Mouse (Mus musculus): ENCODE results near the gene Armc2.
A peak's percentile ranks its signal among the peaks of the same experiment; 100 is the strongest.
"Not testable (repeated sequence)": the region's sequence is repeated elsewhere in the genome, so short reads cannot be mapped to it uniquely, and the experiment has no call there.

Gene Armc2

DNA sequence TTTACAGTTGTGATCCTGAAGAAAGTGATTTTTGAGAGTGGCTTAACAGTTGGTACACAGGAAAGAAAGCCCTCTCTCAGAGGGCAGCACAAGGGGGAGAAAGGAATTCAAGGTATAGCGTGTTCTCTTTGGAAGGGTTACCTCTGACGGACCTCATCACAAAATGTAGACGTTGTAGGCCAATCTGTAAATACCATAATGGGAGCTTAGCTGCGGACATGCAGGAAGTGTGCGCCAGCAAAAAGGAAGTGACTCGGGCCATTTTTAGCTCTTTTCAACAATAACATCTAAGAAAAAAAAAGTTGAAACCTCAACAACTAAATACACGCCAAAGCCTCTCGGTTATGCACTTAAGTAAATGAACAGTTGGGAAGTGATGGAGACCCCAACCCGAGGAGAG, 45.6 kb downstream of the Armc2 start:
- DNase-seq (ENCODE audit: low read depth, low spot score), result no peak

DNA sequence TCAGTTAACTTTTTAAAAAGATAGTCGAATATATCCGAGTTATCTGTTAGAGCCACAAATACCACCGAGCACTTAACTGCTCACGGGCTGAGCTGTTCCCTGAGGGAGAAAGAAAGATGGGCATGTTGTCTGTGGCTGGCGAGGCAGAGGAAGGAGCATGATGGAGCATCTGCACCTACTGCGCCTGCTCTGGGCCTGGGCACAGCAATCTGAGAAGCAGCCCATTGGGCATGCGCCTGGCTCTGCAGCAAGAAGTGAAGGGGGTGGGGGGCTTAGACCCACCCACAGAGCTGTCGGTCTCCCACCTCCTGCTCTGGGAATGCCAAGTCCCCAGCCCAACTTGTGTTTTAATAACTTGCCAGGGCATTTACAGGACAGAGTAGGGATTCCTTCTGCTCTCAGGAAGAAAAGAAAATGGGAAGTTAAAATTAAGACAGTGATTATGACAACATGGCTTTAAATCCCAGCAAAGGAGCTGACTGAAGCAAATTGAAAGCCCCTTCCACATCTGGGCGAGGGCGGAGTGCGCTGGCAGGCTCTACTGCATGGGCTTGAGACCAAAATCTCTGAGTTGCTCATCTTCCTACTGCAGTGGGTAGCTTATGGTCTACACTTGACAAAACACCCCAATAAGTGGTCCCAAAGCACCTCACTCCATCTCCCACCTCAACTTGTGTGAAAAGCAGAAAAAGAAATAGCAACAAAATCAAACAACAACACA, 50.2 kb downstream of the Armc2 start:
- no peak for DNase-seq (ENCODE audit: low read depth, low spot score)

DNA sequence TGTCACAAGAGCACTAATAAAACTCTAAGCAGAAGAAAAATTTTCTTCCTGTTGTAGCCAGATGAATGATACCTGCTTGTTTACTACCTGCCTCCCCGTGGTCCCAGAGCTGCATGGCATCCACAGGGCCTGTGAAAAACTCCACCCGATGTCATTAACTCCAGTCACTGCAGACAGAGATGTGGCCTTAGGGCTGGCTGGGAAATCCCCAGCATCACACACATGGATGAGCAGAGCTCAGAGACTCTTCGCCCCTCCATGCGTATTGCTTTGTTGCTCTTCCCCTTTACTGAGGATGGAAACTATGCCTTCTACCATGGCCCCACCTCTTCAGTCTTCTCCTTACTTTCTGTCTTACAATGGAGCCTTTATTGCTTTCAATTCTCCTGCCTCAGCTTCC, 55.5 kb downstream of the Armc2 start:
- DNase-seq (ENCODE audit: low read depth, low spot score), result no peak

DNA sequence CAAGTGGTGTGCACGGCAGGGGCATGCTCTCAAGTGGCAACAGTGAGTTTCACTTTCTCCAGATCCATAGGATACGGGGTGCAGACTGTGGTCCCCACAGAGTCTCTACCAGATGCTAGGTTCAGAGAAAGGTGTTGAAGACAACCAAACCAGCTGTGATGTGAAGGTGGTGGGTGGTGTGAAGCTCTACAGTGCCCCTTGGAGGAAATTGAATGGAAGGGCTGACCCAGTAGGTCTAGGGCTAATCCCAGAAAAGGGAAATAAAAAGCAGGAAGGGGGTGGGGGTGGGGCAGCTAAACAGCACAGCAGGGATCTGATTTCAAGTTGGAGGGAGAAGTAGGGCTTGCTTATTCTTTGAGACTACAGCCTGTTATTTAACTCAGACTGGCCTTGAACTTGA, 58.4 kb downstream of the Armc2 start:
- no peak for DNase-seq (ENCODE audit: low read depth, low spot score)

DNA sequence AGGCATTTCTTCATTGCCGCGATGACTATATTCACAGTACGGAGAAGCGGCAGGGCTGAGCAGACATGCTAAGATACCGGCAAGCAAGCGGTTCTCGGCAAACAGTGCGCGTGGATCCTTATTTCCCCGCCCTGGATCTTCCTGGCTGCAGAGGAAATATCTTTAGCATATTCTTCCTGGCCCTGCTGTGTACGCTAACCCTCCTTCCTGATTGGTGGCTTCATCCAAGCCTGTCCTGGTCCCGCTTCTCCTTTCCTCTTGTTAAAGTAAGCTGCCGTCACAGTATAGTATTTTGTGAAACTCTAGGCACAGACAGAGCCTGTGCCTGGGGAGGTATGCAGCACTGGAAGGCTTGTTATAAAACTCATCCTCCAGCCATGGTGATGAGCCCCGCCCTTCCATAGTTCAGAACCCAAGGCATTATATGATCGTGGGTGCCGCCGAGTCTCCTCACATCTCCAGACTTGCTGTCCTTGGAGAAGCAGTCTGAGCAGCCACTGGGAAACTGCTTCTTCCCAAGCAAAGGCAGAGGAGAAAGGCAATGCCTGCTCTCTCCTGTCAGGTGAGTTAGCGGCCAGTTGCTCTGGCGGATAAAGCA, 59.5 kb downstream of the Armc2 start:
- DNase-seq (ENCODE audit: low read depth, low spot score), result no peak

DNA sequence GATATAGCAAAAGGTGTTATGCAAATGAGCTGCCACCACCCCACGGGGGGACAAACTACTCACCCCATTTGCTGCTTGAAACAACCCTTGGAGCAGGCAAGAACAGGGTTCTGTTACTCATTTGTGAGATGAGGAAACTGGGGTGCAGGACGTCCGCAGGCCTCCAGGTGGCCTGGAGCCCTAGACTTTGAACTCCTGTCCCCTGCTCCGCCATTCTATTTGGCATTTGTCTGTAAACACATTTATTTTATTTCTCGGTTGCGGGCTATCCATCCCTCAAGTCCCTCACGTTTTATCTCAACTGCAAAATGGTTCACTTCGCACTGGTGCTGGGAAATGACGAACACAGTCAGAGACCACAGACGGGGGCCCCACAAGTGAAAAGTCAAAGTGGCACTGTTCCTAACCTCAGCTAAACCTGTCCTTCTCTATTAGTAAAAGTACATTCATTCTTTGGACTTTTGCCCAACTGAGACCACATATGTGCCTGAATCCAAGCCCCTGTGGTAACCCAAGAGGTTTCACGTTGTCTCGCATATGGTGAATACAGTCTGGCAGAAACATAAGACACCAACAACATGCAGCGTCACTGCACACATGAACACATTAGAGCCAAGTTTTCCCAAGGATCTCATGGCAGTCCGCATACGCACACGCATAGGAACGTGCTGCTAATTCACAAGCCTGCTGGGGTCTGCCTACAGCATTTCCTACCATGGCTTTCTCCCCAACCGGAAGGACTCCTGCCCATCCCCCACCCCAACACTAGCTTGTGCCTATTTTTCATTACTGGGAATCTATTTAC, 60.6 kb downstream of the Armc2 start:
- DNase-seq (ENCODE audit: low read depth, low spot score), result no peak

DNA sequence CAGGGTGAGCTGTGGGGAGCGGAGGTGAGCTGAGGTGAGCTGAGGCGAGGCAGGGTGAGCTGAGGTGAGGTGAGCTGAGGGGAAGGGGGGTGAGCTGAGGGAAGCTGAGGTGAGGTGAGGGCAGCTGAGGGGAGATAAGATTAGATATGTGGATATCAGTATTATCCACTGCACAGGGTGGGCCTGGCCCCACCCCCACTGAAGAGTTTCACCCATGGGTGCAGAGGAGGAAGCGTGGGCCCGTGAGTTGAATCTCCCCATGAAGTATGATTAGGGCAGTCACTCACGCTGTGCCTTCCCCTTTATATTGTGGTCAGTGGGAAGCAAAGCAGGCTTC, 64.7 kb downstream of the Armc2 start:
- DNase-seq (ENCODE audit: low read depth, low spot score), result no peak

DNA sequence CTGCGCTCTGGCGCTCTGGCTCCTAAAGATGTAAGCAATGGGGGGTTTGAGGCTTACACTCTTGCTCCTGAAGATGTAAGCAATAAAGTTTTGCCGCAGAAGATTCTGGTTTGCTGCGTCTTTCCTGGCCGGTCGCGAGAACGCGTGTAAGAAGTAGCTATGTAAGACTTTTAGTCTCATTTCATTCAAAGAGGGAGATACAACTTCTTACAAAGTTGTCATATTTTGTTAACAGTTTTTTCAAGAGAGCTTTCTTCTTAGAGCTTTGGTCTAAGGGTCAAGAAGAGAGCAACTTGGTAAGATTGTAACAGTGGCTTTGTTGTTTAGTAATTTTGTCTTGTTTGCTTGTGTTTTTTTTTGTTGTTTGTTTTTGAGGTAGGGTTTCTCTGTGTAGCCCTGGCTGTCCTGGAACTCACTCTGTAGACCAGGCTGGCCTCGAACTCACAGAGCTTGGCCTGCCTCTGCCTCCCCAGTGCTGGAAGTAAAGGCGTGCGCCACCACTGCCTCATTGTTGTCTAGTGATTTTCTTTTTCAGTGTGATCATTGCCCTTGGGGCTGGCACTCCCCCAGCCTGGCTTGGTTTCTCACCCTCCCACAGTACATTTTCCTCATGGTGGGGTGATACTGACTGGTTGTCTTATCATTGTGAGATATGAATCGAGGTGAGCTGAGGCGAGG, 65.3 kb downstream of the Armc2 start:
- DNase-seq (ENCODE audit: low read depth, low spot score), result no peak

DNA sequence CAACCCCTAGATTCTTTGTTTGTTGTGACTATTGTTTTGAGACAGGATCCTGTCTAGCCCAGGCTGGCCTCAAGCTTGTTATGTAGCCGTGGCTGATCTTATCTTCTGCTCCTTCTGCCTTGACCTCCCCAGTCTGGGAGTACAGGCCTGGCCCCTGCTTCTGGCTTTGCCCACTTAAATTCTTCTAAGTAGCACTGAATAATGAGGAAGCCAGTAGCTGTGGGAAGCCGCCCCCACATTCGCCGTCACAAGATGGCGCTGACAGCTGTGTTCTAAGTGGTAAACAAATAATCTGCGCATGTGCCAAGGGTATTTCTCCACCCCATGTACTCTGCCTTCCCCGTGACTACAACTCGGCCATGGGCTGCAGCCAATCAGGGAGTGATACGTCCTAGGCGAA, 65.9 kb downstream of the Armc2 start:
- DNase-seq (ENCODE audit: low read depth, low spot score), result not testable (repeated sequence)

DNA sequence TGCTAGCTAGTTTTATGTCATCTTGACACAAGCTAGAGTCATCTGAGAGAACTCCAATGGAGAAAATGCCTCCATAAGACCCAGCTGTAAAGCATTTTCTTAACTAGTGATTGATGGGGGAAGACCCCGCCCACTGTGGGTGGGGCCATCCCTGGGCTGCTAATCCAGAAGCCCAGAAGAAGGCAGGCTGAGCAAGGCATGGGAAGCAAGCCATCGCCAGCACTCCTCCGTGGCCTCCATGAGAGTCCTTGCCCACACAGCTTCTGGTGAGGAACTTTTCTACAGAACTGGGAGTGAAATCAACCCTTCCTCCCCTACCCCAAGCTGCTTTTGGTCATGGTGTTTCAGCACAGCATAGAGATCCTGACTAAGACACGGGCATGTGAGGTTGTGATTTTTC, 79.2 kb downstream of the Armc2 start:
- DNase-seq (ENCODE audit: low read depth, low spot score), result no peak

DNA sequence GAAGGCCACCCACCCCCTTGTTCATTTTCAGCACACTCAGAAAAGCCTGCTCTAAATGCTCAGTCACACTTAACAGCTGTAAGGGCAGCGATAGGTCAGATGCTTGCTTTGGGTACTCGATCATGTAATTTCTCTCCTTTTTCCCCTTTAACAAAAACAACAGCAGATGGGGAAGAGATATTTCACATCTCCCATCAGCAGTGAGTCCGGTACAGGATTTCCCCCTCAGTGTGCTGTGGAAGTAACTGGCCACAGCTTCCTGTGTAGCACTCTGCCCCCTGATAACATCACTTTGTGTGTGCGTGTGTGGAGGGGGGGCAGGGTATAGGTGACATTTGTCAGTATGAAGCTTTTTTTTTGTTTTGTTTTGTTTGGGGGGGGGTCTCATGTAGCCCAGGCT, 81.1 kb downstream of the Armc2 start:
- no peak for DNase-seq (ENCODE audit: low read depth, low spot score)

DNA sequence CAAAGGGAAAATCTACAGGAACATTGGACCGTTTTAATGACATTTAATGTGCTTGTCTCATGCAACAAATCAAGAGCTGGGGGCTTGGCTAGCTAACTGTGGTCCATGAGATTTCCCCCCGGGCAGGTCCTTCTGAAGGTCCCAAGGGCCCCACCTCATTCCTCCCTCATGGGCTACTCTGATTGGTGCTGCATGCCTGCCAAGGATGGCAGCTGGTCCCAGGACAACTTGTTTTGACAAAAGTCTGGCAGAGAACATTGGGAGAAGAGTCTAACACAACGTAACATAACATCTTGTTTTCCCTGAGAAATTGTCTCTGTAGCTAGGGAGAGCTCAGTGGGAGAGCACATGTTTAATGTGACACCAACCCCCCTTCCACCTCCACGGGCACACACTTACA, 82.1 kb downstream of the Armc2 start:
- DNase-seq (ENCODE audit: low read depth, low spot score), result no peak

DNA sequence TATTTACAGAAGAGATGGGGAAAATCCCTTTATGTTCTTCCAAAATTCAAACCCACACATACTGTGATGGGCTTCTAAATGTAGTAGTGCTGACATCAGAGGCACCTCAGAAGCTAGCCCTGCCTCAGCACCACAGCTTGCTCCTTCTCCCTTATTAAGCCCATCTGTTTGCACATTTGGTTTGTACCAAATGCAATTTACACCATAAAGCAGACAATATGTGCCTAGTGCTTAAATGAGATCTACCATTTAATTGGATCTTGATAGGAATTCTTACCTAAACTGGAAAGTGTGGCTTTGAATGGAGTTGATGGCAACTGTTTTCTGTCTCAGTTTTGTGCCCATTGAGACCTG, 82.8 kb downstream of the Armc2 start:
- DNase-seq (ENCODE audit: low read depth, low spot score), result no peak

DNA sequence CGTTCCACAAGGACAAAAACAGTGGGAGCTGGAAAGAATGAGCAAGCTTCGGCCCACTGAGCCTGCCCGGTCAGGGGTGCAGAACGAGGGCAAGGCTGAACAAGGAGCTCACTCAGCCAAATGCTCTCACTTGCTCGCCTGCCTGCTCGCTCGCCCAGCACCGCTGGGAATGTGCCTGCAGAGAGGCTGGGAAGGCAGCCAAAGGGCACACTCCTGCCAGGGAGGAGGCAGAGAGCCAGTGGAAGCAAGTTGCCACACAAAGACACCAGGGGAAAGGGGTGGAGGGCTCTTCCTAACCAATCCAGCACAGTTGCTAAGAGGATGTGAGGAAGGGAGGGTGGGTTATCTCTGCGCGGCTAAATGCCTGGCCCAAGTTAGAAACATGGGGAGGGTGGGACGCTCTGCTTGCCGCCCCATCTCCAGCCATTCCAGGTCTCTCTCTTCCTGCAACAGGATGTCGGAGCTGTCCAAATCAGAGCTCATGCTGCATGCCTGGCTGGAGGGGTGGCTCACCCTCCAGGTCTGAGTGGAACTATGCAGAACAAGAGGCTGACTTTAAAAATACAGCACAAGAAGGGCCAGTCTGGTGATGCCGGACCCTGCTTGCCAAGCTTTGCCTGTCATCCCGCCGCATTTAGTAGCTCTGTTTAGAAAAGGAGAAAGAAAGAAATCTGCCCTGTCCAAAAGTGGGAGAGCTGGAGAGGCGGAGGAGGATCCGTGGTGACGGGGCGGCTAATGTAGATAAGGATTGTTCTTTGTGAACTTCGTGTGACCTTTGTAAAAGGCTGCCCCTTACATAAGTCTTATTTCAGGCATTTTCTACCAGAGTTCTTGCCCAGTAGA, 83.4 kb downstream of the Armc2 start:
- no peak for DNase-seq (ENCODE audit: low read depth, low spot score)

DNA sequence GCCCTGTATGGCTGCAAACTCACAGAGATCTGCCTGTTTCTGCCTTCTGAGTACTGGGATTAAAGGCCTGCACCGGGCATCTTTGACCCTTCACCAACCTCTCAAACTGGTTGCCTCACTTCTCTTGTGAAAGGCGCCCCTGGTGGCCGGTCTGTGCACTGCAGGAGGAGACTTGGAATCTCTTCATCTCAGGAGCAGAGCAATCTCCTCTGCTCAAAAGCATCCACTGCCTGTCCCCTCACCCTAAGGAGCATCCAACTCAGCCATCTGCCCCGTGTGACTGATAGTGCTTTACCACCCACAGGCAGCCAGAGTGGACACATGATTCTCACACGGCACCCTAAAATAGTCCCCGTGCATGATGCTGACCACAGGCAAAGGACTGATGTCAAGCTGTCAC, 84.7 kb downstream of the Armc2 start:
- DNase-seq (ENCODE audit: low read depth, low spot score), result peak; percentile 28

DNA sequence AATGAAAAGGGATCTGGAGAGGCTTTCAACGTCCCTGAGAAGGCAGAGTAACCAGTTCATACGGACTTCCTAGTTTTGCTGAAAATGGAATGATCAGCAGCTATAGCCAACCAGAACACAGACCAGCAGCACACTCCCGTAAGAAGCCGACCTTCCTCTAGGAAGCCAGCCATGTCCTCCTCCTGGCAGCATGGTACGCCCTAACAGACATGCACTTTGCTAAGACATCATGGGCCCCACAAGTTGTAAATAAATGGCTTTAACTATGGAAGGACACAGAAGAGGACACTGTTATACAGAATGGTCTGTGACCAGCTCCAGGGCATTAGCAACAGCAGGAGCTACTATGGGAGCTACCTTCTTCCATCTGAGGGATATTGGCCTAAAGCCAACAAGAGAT, 85.3 kb downstream of the Armc2 start:
- no peak for DNase-seq (ENCODE audit: low read depth, low spot score)

DNA sequence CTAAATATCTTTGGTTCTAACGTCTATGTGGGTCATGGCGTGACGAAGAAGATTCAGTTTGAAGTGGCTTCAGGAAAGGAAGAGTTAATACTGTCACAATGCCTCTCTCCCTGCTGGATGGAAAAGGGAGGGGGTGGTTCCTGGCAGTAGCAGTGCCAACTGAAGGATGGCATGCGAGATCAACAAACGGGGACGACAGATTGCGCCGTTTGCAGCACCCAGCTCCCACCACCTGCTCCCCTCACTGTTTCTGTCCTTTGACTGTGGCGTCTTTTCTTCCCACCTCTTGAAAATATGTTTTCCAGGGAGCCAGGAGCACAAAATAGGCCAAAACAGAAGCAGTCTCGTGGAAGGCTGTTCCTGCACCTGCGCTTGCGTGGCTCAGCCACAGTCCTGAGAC, 86.3 kb downstream of the Armc2 start:
- DNase-seq (ENCODE audit: low read depth, low spot score), result no peak

DNA sequence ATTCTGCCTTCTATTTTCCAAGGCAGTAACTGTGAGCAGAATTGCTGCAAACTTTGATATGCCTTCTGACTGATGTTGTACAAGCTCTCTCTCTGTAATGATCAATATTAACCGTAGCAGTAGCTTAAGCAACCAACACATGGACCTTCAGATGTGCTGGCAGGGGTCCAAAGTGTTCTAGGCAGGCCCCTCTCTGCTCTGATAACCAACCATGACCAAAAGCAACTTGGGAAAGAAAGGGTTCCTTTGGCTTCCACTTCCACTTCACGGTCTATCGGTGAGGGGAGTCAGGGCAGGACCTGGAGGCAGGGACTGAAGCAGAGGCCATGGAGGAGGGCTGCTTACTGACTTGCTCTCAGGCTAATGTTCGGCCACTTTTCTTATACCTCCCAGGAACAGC, 87.3 kb downstream of the Armc2 start:
- DNase-seq (ENCODE audit: low read depth, low spot score), result no peak

DNA sequence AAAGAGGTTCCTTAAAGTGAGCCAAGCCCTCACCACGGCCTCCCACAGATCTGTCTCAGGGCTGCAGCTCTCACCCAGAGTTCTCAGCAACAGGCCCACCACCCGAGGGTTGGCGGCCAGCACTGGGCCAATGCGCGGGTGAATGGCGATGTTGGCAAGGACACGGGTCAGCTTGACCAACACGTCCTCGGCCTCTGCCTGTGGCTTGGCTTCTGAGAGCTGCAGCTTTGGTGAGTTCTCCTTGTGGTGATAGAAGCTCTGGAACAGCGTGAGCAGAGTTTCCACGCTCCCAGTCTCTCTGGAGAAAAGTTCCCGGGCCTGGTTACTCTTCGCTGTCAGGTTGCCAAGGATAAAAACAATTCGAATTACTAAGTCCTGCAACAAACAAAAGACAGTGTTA, 91.5 kb downstream of the Armc2 start:
- no peak for DNase-seq (ENCODE audit: low read depth, low spot score)

DNA sequence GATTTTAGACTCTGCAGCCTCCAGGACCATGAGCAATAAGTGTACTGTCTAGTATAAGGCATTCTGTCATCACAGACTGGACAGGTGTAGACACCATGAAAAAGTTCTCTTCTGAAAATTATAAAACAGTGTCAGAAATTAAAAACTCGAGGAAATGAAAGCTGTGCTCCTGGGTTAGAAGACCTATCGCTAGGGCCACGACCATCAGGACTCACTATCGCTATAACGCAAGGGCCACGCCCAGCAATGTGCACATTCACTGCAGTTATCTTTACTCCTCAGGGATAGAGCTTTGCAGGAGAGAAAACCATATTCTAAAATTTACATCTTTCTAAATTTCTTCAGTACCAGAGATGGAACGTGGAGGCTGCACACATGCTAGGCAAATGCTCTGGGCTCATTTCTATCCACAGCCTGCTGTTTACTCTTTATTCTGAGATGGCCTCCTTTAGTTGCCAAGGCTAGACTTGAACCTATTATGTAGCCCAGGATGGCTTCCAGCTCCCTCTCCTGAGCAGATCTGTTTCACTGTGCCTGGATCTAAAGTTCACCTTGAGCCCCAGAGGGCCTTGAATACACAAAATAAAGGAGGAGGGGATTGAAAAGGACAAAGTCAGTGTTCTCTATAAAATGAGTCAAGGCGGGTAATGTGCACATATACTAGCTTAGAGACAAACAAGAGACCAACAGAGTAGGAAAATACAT, 105.8 kb downstream of the Armc2 start:
- no peak for DNase-seq (ENCODE audit: low read depth, low spot score)

DNA sequence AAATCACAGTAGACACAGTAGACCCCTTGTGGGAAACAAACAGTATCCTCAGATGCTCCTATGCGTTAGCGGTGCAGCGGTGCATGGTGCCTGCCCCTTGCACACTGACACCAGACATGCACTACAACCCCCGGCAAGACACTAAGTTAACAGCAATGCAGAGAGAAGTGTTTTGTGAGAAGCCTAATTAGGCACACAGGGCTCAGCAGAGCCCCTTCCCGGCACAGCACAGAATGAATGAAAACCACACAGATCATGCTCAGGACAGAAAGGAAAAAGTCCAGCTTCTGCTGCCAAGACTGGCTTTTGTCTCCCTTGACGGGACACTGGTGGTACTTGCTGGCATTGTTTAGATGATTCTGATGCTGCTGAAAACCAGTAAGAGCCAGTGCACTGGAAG, 109.3 kb downstream of the Armc2 start:
- DNase-seq (ENCODE audit: low read depth, low spot score), result no peak
